Mouse (Mus musculus) kidney, embryonic 15.5 days (tissue): ENCODE measurements around the gene Serinc4. TPM values are rescaled to one million over a fixed set of nuclear protein-coding genes. Genes with fewer than 3 reads are reported as not detected.
"Not testable (repeated sequence)": the region's sequence is repeated elsewhere in the genome, so short reads cannot be mapped to it uniquely, and the experiment has no call there.

Experiments
- ATAC-seq: fragments of 200-750 bp; cut with Nextera tagmentation; replicated peaks from 2 replicates; pipeline ENCODE4 v1.8.0; 2017; ENCODE audit warnings: moderate TSS enrichment; ENCODE audit not compliant: low FRiP score
- H3K27ac ChIP-seq: fragments of 300-500 bp; sonication (generic); 2 replicates; pipeline ENCODE4 v1.5.1; 2015; ENCODE audit warnings: mild to moderate bottlenecking, inconsistent platforms
- H3K27me3 ChIP-seq: fragments of 300-500 bp; sonication (generic); 2 replicates; pipeline ENCODE4 v1.6.1; 2015; ENCODE audit warnings: inconsistent platforms
- H3K36me3 ChIP-seq: fragments of 300-500 bp; sonication (generic); 2 replicates; pipeline ENCODE4 v1.6.1; 2015; ENCODE audit warnings: inconsistent platforms
- H3K4me1 ChIP-seq: fragments of 300-500 bp; sonication (generic); 2 replicates; pipeline ENCODE4 v1.6.1; 2015; ENCODE audit warnings: inconsistent platforms
- H3K4me2 ChIP-seq: fragments of 300-500 bp; sonication (generic); 2 replicates; pipeline ENCODE4 v1.6.1; 2015; ENCODE audit warnings: moderate library complexity, mild to moderate bottlenecking, inconsistent platforms
- H3K4me3 ChIP-seq: fragments of 300-500 bp; sonication (generic); replicated peaks from 2 replicates; pipeline ENCODE4 v1.5.1; 2015; ENCODE audit warnings: mild to moderate bottlenecking, inconsistent platforms
- H3K9ac ChIP-seq: fragments of 300-500 bp; sonication (generic); 2 replicates; pipeline ENCODE4 v1.6.1; 2015; ENCODE audit warnings: mild to moderate bottlenecking, inconsistent platforms
- H3K9me3 ChIP-seq: fragments of 300-500 bp; sonication (generic); replicated peaks from 2 replicates; pipeline ENCODE4 v1.6.1; 2016; ENCODE audit warnings: inconsistent platforms
- WGBS: fragments of 180-500 bp; shearing (Covaris S2); methylation state at CpG from one replicate; pipeline ENCODE4 v1.1.7; 2015; ENCODE audit warnings: mixed read lengths; 5-methylcytosine and 5-hydroxymethylcytosine counted together
- polyA plus RNA-seq: library from polyadenylated mRNA; unstranded; fragments of >200 nt; fragmentation: Nextera tagmentation; extraction: Ambion mirVana; gene quantifications from 2 replicates; pipeline ENCODE4 v1.2.1, GENCODE M21; 2015

Serinc4 gene
- polyA plus RNA-seq, result 0.06 and 0.10 TPM in 2 replicates

- H3K36me3 ChIP-seq, result peaks cover 61% of the 10 kb centered on the region
- peak within 1 kb of the TSS; percentile 83 for H3K4me3 ChIP-seq
- peak within 1 kb of the TSS; percentile 88 for H3K27ac ChIP-seq
- H3K4me2 ChIP-seq, result peak within 1 kb of the TSS; percentile 62
- peak; percentile 95 for ATAC-seq
- no peaks in the 10 kb centered on the region for H3K27me3 ChIP-seq
- H3K9ac ChIP-seq, result peak within 1 kb of the TSS; percentile 69
- peaks cover 17% of the 10 kb centered on the region for H3K4me1 ChIP-seq
- no peaks in the 10 kb centered on the region for H3K9me3 ChIP-seq
- WGBS, result 5% methylated on average over 41 of the region's 41 CpGs
Observed at GRCm38 (mm10) chr2:121456692-121457642, at the start of gene Serinc4. Gene Serinc4, minus strand, starts transcription at chr2:121456781.

DNA sequence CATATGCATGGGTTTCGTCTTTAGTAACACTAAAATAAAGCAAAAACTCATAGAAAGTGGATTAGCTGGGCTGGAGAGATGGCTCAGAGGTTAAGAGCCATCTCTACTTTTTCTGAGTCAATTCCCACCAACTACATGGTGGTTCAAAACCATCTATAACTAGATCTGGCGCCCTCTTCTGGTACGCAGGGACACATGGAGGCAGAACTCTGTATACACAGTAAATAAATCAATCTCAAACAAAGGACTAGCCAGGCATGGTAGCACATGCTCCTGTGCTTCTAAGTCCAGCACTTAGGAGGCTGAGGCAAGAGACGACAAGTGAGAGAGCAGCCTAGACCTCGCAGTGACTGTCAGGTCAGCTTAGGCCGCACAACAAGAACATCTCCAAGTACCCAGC, 45.0 kb upstream of the Serinc4 start:
- WGBS, result 81% methylated on average over 3 of the region's 6 CpGs
- H3K27me3 ChIP-seq, H3K4me2 ChIP-seq, H3K4me1 ChIP-seq, H3K36me3 ChIP-seq, ATAC-seq, H3K9me3 ChIP-seq, H3K4me3 ChIP-seq, H3K9ac ChIP-seq, H3K27ac ChIP-seq: not testable (repeated sequence)

DNA sequence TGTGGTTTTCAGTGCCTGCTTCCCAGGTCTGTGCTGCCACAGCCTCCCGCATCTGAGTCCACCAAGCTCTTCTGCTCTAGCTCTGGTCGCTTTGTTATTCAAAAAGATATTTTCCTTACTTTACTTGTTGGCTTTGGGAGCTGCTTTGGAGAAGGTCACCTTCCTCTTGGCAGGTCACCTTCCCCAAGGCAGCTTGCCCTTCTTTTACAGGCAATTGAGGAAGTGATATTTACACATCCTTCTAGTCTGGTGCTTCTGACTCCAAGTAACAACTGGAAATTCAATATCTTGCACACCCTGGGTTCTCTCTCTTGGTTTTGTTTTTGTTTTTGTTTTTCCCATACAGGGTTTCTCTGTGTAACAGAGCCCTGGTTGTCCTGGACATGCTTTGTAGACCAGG, 27.8 kb upstream of the Serinc4 start:
- 73% methylated on average over 2 of the region's 2 CpGs for WGBS
- H3K4me3 ChIP-seq, H3K36me3 ChIP-seq, H3K27me3 ChIP-seq, ATAC-seq, H3K9me3 ChIP-seq, H3K9ac ChIP-seq, H3K4me2 ChIP-seq, H3K27ac ChIP-seq, H3K4me1 ChIP-seq: not testable (repeated sequence)

- WGBS, result 35% methylated on average over 8 of the region's 8 CpGs
- H3K9ac ChIP-seq, result no peak overlapping the region
Observed at GRCm38 (mm10) chr2:121483576-121483975, 27.0 kb upstream of the Serinc4 start.

GRCm38 (mm10) chr2:121480916-121481315, 24.3 kb upstream of the Serinc4 start:
- not testable (repeated sequence) for H3K27ac ChIP-seq, H3K27me3 ChIP-seq, H3K4me2 ChIP-seq, H3K9ac ChIP-seq, H3K9me3 ChIP-seq, ATAC-seq, H3K4me1 ChIP-seq, H3K4me3 ChIP-seq, H3K36me3 ChIP-seq
- WGBS, result 88% methylated on average over 13 of the region's 13 CpGs

More at GRCm38 (mm10) chr2:121483576-121483975, 27.0 kb upstream of the Serinc4 start:
- Histone ChIP-seq H3K4me2 (no peak overlapping the region), H3K4me1 (no peaks in the 10 kb centered on the region), H3K9me3 (no peaks in the 10 kb centered on the region), H3K27ac (no peak overlapping the region), H3K27me3 (0 out of 2 replicates have a peak, but pooled peaks cover 6% of the 10 kb centered on the region), H3K36me3 (no peaks in the 10 kb centered on the region), H3K4me3 (no peak overlapping the region)
- ATAC-seq, result no peak

GRCm38 (mm10) chr2:121480498-121480897, 23.9 kb upstream of the Serinc4 start:
- no peaks in the 10 kb centered on the region for H3K4me1 ChIP-seq
- H3K36me3 ChIP-seq, result no peaks in the 10 kb centered on the region; the same call in 1 of the 2 replicates
- 44% methylated on average over 3 of the region's 3 CpGs for WGBS

GRCm38 (mm10) chr2:121477491-121478266, 21.1 kb upstream of the Serinc4 start:
- ATAC-seq, result no peak
- no peak overlapping the region for H3K27ac ChIP-seq
- H3K27me3 ChIP-seq, result no peaks in the 10 kb centered on the region
- H3K9ac ChIP-seq, result no peak overlapping the region
- no peaks in the 10 kb centered on the region for H3K9me3 ChIP-seq
- 87% methylated on average over 3 of the region's 3 CpGs for WGBS
- no peaks in the 10 kb centered on the region; the same call in 1 of the 2 replicates for H3K36me3 ChIP-seq
- H3K4me3 ChIP-seq, result no peak overlapping the region
- H3K4me2 ChIP-seq, result no peak overlapping the region
- peaks cover 5% of the 10 kb centered on the region; the same call in 1 of the 2 replicates for H3K4me1 ChIP-seq

More at GRCm38 (mm10) chr2:121480498-121480897, 23.9 kb upstream of the Serinc4 start:
- Histone ChIP-seq H3K9ac (no peak overlapping the region), H3K4me2 (no peak overlapping the region), H3K27ac (no peak overlapping the region), H3K4me3 (no peak overlapping the region), H3K9me3 (no peaks in the 10 kb centered on the region), H3K27me3 (0 out of 2 replicates have a peak, but pooled peaks cover 6% of the 10 kb centered on the region)
- ATAC-seq, result no peak

GRCm38 (mm10) chr2:121475306-121475705, 18.7 kb upstream of the Serinc4 start:
- H3K36me3 ChIP-seq, H3K27me3 ChIP-seq, H3K9ac ChIP-seq, H3K4me2 ChIP-seq, H3K4me3 ChIP-seq, H3K4me1 ChIP-seq, H3K9me3 ChIP-seq, ATAC-seq, H3K27ac ChIP-seq: not testable (repeated sequence)
- WGBS, result 98% methylated on average over 2 of the region's 2 CpGs

GRCm38 (mm10) chr2:121474180-121474535, 17.6 kb upstream of the Serinc4 start:
- H3K4me1 ChIP-seq, result peaks cover 5% of the 10 kb centered on the region; the same call in 1 of the 2 replicates
- peak overlapping the region; percentile 75; the same call in 1 of the 2 replicates for H3K27ac ChIP-seq
- 29% methylated on average over 8 of the region's 8 CpGs for WGBS
- peak overlapping the region; percentile 60 for H3K9ac ChIP-seq
- no peaks in the 10 kb centered on the region for H3K27me3 ChIP-seq
- H3K9me3 ChIP-seq, result no peaks in the 10 kb centered on the region
- ATAC-seq, result no peak
- H3K4me3 ChIP-seq, result peak overlapping the region; percentile 70
- H3K36me3 ChIP-seq, result peaks cover 4% of the 10 kb centered on the region; the same call in 1 of the 2 replicates
- H3K4me2 ChIP-seq, result peak overlapping the region; percentile 70

GRCm38 (mm10) chr2:121473301-121474179, 17.0 kb upstream of the Serinc4 start, which contains the start of gene Mfap1b:
Gene Mfap1b, minus strand, starts transcription at chr2:121474067.
- not testable (repeated sequence) for H3K36me3 ChIP-seq, H3K9me3 ChIP-seq, H3K27me3 ChIP-seq, H3K4me1 ChIP-seq
- peak within 1 kb of the TSS; percentile 75; the same call in 1 of the 2 replicates for H3K27ac ChIP-seq
- H3K4me2 ChIP-seq, result peak within 1 kb of the TSS; percentile 70
- peak within 1 kb of the TSS; percentile 60 for H3K9ac ChIP-seq
- H3K4me3 ChIP-seq, result peak within 1 kb of the TSS; percentile 70
- ATAC-seq, result peak; percentile 91
- WGBS, result 7% methylated on average over 39 of the region's 41 CpGs

DNA sequence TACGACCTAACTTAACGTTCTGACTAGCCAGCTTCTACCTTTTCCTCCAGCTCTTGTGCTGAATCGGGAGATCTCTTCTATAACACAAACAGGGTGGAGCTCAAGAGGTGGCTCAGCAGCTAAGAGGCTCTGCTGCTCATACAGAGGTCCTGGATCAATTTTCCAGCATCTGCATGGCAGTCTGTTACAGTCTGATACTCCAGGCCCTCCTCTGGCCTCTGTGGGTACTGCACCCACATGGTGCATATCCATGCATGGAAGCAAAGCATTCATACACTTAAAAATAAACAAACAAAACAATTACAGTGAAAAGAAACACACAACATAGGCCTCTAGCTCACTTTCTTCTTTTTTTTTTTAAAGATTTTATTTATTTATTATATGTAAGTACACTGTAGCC, 16.2 kb upstream of the Serinc4 start:
- peak overlapping the region; percentile 70 for H3K4me2 ChIP-seq
- H3K9me3 ChIP-seq, H3K27ac ChIP-seq, ATAC-seq, H3K4me1 ChIP-seq, H3K9ac ChIP-seq, H3K36me3 ChIP-seq, H3K27me3 ChIP-seq: not testable (repeated sequence)
- 91% methylated on average over 3 of the region's 3 CpGs for WGBS
- H3K4me3 ChIP-seq, result peak overlapping the region; percentile 70
